In genomic region chr9:104407559-104408376, GRCm38 (mm10) we compare ENCODE assay signal across 8 mouse cellular contexts.
DNase-seq lines count a peak whose midpoint lies in the region; ATAC-seq and TF ChIP-seq lines count a peak whose summit lies in the region.

No protein-coding gene starts in this region.

- DNase-seq in spleen, adult 2 months (ENCODE audit: low read depth in 1 of 2, low spot score in 2 of 2) = no peak
- no peak for DNase-seq in spleen, adult 12 weeks (ENCODE audit: low spot score)
- DNase-seq in kidney, postnatal 36 days = peak; percentile 59 to 71
- peak; percentile 33 for DNase-seq in urinary bladder, adult 2 months (ENCODE audit: low spot score)
- no peak for DNase-seq in layer of hippocampus, adult 8-10 months (ENCODE audit: low spot score in 2 of 2)

- no peak overlapping the region for H3K27ac ChIP-seq in spleen, adult 2 months (ENCODE audit: insufficient read depth, low read length)
- no peak overlapping the region for H3K27ac ChIP-seq in heart, embryonic 16.5 days (ENCODE audit: low read length)

- no peaks in the 10 kb centered on the region for H3K36me3 ChIP-seq in spleen, adult 2 months (ENCODE audit: control insufficient read depth, insufficient read depth, low read length)
- H3K36me3 ChIP-seq in heart, embryonic 16.5 days (ENCODE audit: control insufficient read depth, insufficient read depth) = no peaks in the 10 kb centered on the region

- TF ChIP-seq POLR2A in spleen, adult 2 months (IDR thresholded peaks at IDR 0.05; ENCODE audit: low read depth, low read length) = no peak

- 21% methylated on average over 18 of the region's 18 CpGs for WGBS in spleen, adult 2 months
- WGBS in heart, embryonic 16.5 days = 19% methylated on average over 17 of the region's 18 CpGs

- no peak for TF ChIP-seq CTCF in spleen, adult 2 months (IDR thresholded peaks at IDR 0.05; ENCODE audit: extremely low read depth, insufficient read depth, insufficient read length, insufficient replicate concordance)

- ATAC-seq in common myeloid progenitor, adult 5-6 weeks (replicated peaks; ENCODE audit: low read depth, poor library complexity, severe bottlenecking) = peak; percentile 73
- ATAC-seq in heart, embryonic 16.5 days (replicated peaks; ENCODE audit: extremely low read depth, insufficient read depth, low FRiP score) = no peak
- ATAC-seq in megakaryocyte-erythroid progenitor cell, adult 5-6 weeks (replicated peaks; ENCODE audit: low FRiP score, low TSS enrichment, poor library complexity, severe bottlenecking) = peak; percentile 35; the same call in 1 of the 2 replicates

- no peaks in the 10 kb centered on the region for H3K27me3 ChIP-seq in spleen, adult 2 months (ENCODE audit: control insufficient read depth, insufficient read depth, low read length)
- H3K27me3 ChIP-seq in heart, embryonic 16.5 days (ENCODE audit: control insufficient read depth, insufficient read depth, low read length) = peaks cover 7% of the 10 kb centered on the region; the same call in 1 of the 2 replicates

- peak overlapping the region; percentile 70 for H3K4me2 ChIP-seq in heart, embryonic 16.5 days (ENCODE audit: low read depth, low read length)

- H3K9ac ChIP-seq in heart, embryonic 16.5 days (ENCODE audit: low read length) = peak overlapping the region; percentile 53

- no peaks in the 10 kb centered on the region; the same call in 1 of the 2 replicates for H3K4me1 ChIP-seq in spleen, adult 2 months (ENCODE audit: control insufficient read depth, insufficient read depth, insufficient read length)
- H3K4me1 ChIP-seq in heart, embryonic 16.5 days (ENCODE audit: control insufficient read depth, insufficient read depth, low read length) = peaks cover 10% of the 10 kb centered on the region; the same call in 1 of the 2 replicates

- H3K4me3 ChIP-seq in spleen, adult 2 months (ENCODE audit: extremely low read depth, insufficient read depth, insufficient read length) = peak overlapping the region; percentile 18; the same call in 1 of the 2 replicates
- peak overlapping the region; percentile 44 for H3K4me3 ChIP-seq in heart, embryonic 16.5 days (ENCODE audit: low read length)

- H3K9me3 ChIP-seq in heart, embryonic 16.5 days (replicated peaks; ENCODE audit: control insufficient read depth, low read length) = no peaks in the 10 kb centered on the region

Comparison
In these comparisons a context has a peak if more than half of its experiments do, and no peak if none do; other contexts are left out.
1. DNase-seq: peak in kidney, postnatal 36 days (2 of 2) and urinary bladder, adult 2 months (single experiment); none in spleen, adult 2 months (0 of 2), spleen, adult 12 weeks (single experiment) and layer of hippocampus, adult 8-10 months (0 of 2).